Mouse (Mus musculus) small intestine, adult 2 months (tissue): ENCODE measurements around the gene Gstt3.

Experiments
- CTCF ChIP-seq: fragments of 200-500 bp; IDR thresholded peaks from 2 replicates; pipeline ENCODE4 v1.5.1; 2012; ENCODE audit warnings: low read depth, mild to moderate bottlenecking, control low read depth, inconsistent platforms, low read length, moderate library complexity, mixed read lengths; ENCODE audit not compliant: insufficient replicate concordance, insufficient read length; ENCODE audit errors: extremely low read depth
- POLR2A ChIP-seq: fragments of 200-500 bp; IDR thresholded peaks from 2 replicates; pipeline ENCODE4 v1.6.1; 2012; ENCODE audit warnings: low read depth, mild to moderate bottlenecking, control low read depth, inconsistent platforms, low read length, moderate library complexity

GRCm38 (mm10) chr10:75760311-75760710 is 20.9 kb downstream of the Gstt3 start:
- TF ChIP-seq POLR2A (no peak), CTCF (no peak)
